Mouse (Mus musculus): Measurements from ENCODE around the gene Muc1.

- TF ChIP-seq CTCF (conservative IDR thresholded peaks at IDR 0.05; ENCODE audit: insufficient read depth, insufficient read length, low read depth, low read length): no peak
- TF ChIP-seq POLR2A (IDR thresholded peaks at IDR 0.05; ENCODE audit: low read depth, low read length): no peak
Observed at GRCm38 (mm10) chr3:89245688-89246171, 16.9 kb downstream of the Muc1 start, which contains the start of gene Krtcap2.
